Mouse (Mus musculus): ENCODE measurements around the gene Cldn13. TPM values are rescaled to one million over a fixed set of nuclear protein-coding genes. Genes with fewer than 3 reads are reported as not detected.

The Cldn13 gene
- polyA plus RNA-seq, 1 experiment from 2014 or later = 6.4 TPM

DNA sequence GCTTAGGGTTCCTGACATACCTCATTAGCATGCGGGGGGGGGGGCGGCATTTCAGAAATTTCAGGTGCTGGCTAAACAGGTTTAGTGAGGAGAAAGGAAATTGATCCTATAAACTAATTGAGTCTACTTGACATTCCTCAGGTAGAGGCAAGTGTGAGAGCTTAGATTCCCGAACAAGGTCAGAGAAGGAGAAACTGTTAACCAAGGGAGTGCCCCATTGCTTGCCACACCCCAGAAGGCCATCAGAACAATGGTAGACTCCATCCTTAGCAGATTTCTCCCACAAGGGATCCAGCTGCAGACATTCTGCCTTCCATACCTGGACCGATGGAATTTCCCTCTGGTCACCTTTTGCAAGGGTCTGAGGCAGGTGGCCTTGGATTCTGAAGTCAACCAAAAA is 11.4 kb upstream of the Cldn13 start:
- H3K4me2 ChIP-seq (ENCODE audit: low read depth, low read length) = no peak overlapping the region
- no peak for ATAC-seq
- no peak overlapping the region for H3K27ac ChIP-seq (ENCODE audit: low read length)
- no peak overlapping the region for H3K4me3 ChIP-seq (ENCODE audit: low read length)
- H3K36me3 ChIP-seq (ENCODE audit: control insufficient read depth, insufficient read depth, low read length) = no peaks in the 10 kb centered on the region
- 69% methylated on average over 4 of the region's 4 CpGs for WGBS
- H3K27me3 ChIP-seq (replicated peaks; ENCODE audit: control insufficient read depth, insufficient read depth, low read length) = no peaks in the 10 kb centered on the region
- H3K9me3 ChIP-seq (ENCODE audit: control insufficient read depth, low read length) = no peaks in the 10 kb centered on the region
- no peak overlapping the region for H3K9ac ChIP-seq (ENCODE audit: low read depth, low read length)
- no peaks in the 10 kb centered on the region for H3K4me1 ChIP-seq (ENCODE audit: control insufficient read depth, insufficient read depth, low read length)

- WGBS = 63% methylated on average over 6 of the region's 6 CpGs
- no peak overlapping the region for H3K9ac ChIP-seq (ENCODE audit: low read depth, low read length)
- H3K27ac ChIP-seq (ENCODE audit: low read length) = no peak overlapping the region
- H3K4me2 ChIP-seq (ENCODE audit: low read depth, low read length) = no peak overlapping the region
- no peaks in the 10 kb centered on the region for H3K9me3 ChIP-seq (ENCODE audit: control insufficient read depth, low read length)
- H3K27me3 ChIP-seq (replicated peaks; ENCODE audit: control insufficient read depth, insufficient read depth, low read length) = no peaks in the 10 kb centered on the region
- no peaks in the 10 kb centered on the region for H3K36me3 ChIP-seq (ENCODE audit: control insufficient read depth, insufficient read depth, low read length)
- no peak for ATAC-seq
- H3K4me1 ChIP-seq (ENCODE audit: control insufficient read depth, insufficient read depth, low read length) = no peaks in the 10 kb centered on the region
- H3K4me3 ChIP-seq (ENCODE audit: low read length) = no peak overlapping the region
These were observed 7.8 kb upstream of the Cldn13 start for GRCm38 (mm10) chr5:134923141-134923540.

DNA sequence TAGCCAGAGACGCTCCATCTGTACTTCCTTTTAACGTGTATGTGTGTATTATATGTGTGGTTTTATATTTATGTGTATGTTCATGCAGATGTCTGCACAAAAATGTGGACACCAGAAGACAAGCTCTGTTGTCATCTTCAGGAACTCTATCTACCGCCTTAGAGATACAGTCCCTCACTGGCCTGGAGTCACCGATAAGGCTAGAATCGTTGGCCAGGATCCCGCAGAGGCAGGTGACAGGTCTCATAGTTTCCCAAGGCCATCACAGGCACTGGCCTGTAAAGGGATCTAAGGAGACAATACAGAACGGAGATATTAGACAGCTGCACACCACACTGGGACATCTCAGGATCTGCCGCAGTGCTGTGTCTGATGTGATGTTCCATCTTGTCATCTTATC is 5.8 kb upstream of the Cldn13 start:
- 87% methylated on average over 8 of the region's 8 CpGs for WGBS

DNA sequence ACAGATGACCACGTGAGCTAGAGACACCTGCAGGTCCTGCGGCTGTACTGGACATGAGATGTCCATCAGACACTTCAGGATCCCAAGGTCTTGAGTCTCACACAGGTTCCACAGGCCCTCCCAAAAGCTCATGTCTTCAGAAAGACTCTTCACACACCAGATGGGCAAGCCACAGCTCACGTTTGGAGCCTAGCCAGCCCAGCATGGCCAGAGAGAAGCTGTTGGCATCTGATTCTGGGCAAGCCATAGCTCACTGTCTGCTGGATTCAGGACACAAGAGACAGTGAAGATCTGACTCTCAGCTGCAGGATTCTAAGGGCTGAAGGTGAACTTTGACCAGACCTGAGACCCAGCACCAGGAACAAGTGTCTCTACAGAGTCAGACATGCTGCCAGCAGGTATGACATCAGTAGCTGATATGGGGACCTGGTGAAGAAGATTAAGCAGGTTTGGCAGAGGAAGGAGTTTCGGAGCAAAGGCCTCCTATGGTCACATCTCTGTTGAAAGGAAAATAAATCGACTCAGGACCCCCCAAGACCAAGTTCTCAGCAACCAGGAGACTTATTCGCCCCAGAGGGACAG is 4.9 kb upstream of the Cldn13 start:
- Histone ChIP-seq H3K9ac (ENCODE audit: low read depth, low read length) (no peak overlapping the region), H3K4me1 (ENCODE audit: control insufficient read depth, insufficient read depth, low read length) (no peaks in the 10 kb centered on the region), H3K27ac (ENCODE audit: low read length) (no peak overlapping the region), H3K9me3 (ENCODE audit: control insufficient read depth, low read length) (no peaks in the 10 kb centered on the region), H3K36me3 (ENCODE audit: control insufficient read depth, insufficient read depth, low read length) (no peaks in the 10 kb centered on the region), H3K27me3 (replicated peaks; ENCODE audit: control insufficient read depth, insufficient read depth, low read length) (no peaks in the 10 kb centered on the region), H3K4me3 (ENCODE audit: low read length) (no peak overlapping the region), H3K4me2 (ENCODE audit: low read depth, low read length) (no peak overlapping the region)
- no peak for ATAC-seq
- WGBS = 75% methylated on average over 6 of the region's 6 CpGs

More for the DNA sequence above, 5.8 kb upstream of the Cldn13 start:
- no peaks in the 10 kb centered on the region for H3K4me1 ChIP-seq (ENCODE audit: control insufficient read depth, insufficient read depth, low read length)
- H3K36me3 ChIP-seq (ENCODE audit: control insufficient read depth, insufficient read depth, low read length) = no peaks in the 10 kb centered on the region
- no peak for ATAC-seq
- H3K4me2 ChIP-seq (ENCODE audit: low read depth, low read length) = no peak overlapping the region
- H3K4me3 ChIP-seq (ENCODE audit: low read length) = no peak overlapping the region
- no peaks in the 10 kb centered on the region for H3K27me3 ChIP-seq (replicated peaks; ENCODE audit: control insufficient read depth, insufficient read depth, low read length)
- H3K9ac ChIP-seq (ENCODE audit: low read depth, low read length) = no peak overlapping the region
- no peak overlapping the region for H3K27ac ChIP-seq (ENCODE audit: low read length)
- no peaks in the 10 kb centered on the region for H3K9me3 ChIP-seq (ENCODE audit: control insufficient read depth, low read length)

DNA sequence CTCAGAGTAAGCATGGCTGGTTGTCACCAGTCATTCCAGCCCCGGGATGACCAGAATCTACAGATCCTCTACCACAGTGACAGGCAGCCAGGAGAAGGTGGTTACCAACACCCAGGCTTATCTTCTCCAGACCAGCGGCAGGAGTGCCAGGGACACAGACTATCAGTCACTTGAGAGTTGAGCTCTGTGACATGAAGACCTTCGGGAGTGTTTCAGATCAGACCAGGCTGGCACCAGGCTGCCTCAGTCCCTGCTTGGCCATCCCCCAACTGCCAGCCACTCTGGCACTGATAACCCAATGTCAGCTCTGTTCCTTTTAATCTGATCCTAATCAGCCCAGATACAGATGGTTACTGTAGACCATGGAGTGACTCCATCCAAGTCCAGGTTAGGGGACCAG is 3.8 kb upstream of the Cldn13 start:
- H3K9ac ChIP-seq (ENCODE audit: low read depth, low read length) = no peak overlapping the region
- no peaks in the 10 kb centered on the region for H3K9me3 ChIP-seq (ENCODE audit: control insufficient read depth, low read length)
- no peak overlapping the region for H3K4me2 ChIP-seq (ENCODE audit: low read depth, low read length)
- no peaks in the 10 kb centered on the region for H3K36me3 ChIP-seq (ENCODE audit: control insufficient read depth, insufficient read depth, low read length)
- H3K4me3 ChIP-seq (ENCODE audit: low read length) = no peak overlapping the region
- 97% methylated on average over 3 of the region's 3 CpGs for WGBS
- ATAC-seq = peak; percentile 71
- no peaks in the 10 kb centered on the region for H3K27me3 ChIP-seq (replicated peaks; ENCODE audit: control insufficient read depth, insufficient read depth, low read length)
- no peaks in the 10 kb centered on the region for H3K4me1 ChIP-seq (ENCODE audit: control insufficient read depth, insufficient read depth, low read length)
- H3K27ac ChIP-seq (ENCODE audit: low read length) = no peak overlapping the region

GRCm38 (mm10) chr5:134918071-134918832 is 2.9 kb upstream of the Cldn13 start:
- Histone ChIP-seq H3K9ac (ENCODE audit: low read depth, low read length) (no peak overlapping the region), H3K36me3 (ENCODE audit: control insufficient read depth, insufficient read depth, low read length) (no peaks in the 10 kb centered on the region), H3K4me3 (ENCODE audit: low read length) (no peak overlapping the region), H3K27me3 (replicated peaks; ENCODE audit: control insufficient read depth, insufficient read depth, low read length) (no peaks in the 10 kb centered on the region), H3K27ac (ENCODE audit: low read length) (no peak overlapping the region), H3K4me2 (ENCODE audit: low read depth, low read length) (no peak overlapping the region), H3K9me3 (ENCODE audit: control insufficient read depth, low read length) (no peaks in the 10 kb centered on the region), H3K4me1 (ENCODE audit: control insufficient read depth, insufficient read depth, low read length) (no peaks in the 10 kb centered on the region)
- WGBS = 49% methylated on average over 16 of the region's 16 CpGs
- peak; percentile 31 for ATAC-seq

- no peak for ATAC-seq
- H3K27ac ChIP-seq (ENCODE audit: low read length) = no peak overlapping the region
- H3K4me1 ChIP-seq (ENCODE audit: control insufficient read depth, insufficient read depth, low read length) = no peaks in the 10 kb centered on the region
- no peak overlapping the region for H3K4me2 ChIP-seq (ENCODE audit: low read depth, low read length)
- no peaks in the 10 kb centered on the region for H3K9me3 ChIP-seq (ENCODE audit: control insufficient read depth, low read length)
- no peaks in the 10 kb centered on the region for H3K36me3 ChIP-seq (ENCODE audit: control insufficient read depth, insufficient read depth, low read length)
- H3K4me3 ChIP-seq (ENCODE audit: low read length) = no peak overlapping the region
- no peak overlapping the region for H3K9ac ChIP-seq (ENCODE audit: low read depth, low read length)
- no peaks in the 10 kb centered on the region for H3K27me3 ChIP-seq (replicated peaks; ENCODE audit: control insufficient read depth, insufficient read depth, low read length)
- WGBS = 77% methylated on average over 8 of the region's 8 CpGs
These were observed 816 bp downstream of the Cldn13 start for GRCm38 (mm10) chr5:134914510-134914909.

GRCm38 (mm10) chr5:134913753-134914152 is 1.6 kb downstream of the Cldn13 start:
- Histone ChIP-seq H3K27me3 (replicated peaks; ENCODE audit: control insufficient read depth, insufficient read depth, low read length) (no peaks in the 10 kb centered on the region), H3K36me3 (ENCODE audit: control insufficient read depth, insufficient read depth, low read length) (no peaks in the 10 kb centered on the region), H3K4me3 (ENCODE audit: low read length) (no peak overlapping the region), H3K4me2 (ENCODE audit: low read depth, low read length) (no peak overlapping the region), H3K4me1 (ENCODE audit: control insufficient read depth, insufficient read depth, low read length) (no peaks in the 10 kb centered on the region), H3K27ac (ENCODE audit: low read length) (no peak overlapping the region), H3K9me3 (ENCODE audit: control insufficient read depth, low read length) (no peaks in the 10 kb centered on the region), H3K9ac (ENCODE audit: low read depth, low read length) (no peak overlapping the region)
- 81% methylated on average over 4 of the region's 4 CpGs for WGBS
- ATAC-seq = peak; percentile 65

DNA sequence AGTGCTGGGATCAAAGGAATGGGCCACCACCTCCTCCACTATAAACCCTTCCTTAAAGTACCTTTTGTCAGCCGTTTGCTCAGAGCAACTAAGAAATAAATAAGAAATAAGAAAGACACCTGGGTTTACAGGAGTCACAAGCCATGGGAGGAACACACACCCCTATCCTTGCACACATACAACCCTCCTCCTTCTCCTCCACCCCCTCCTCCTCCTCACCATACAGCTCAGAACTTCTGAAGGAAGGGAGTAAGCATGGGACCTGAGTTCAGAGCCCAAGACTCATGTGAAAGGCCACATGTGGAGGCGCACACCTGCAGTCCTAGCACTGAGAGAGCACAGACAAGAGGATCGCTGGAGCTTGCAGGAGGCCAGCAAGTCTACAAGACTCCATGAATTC is 2.0 kb downstream of the Cldn13 start:
- ATAC-seq = no peak
- H3K4me3 ChIP-seq (ENCODE audit: low read length) = no peak overlapping the region
- WGBS = 78% methylated on average over 3 of the region's 3 CpGs
- H3K9ac ChIP-seq (ENCODE audit: low read depth, low read length) = no peak overlapping the region
- no peaks in the 10 kb centered on the region for H3K9me3 ChIP-seq (ENCODE audit: control insufficient read depth, low read length)
- H3K27ac ChIP-seq (ENCODE audit: low read length) = no peak overlapping the region
- H3K27me3 ChIP-seq (replicated peaks; ENCODE audit: control insufficient read depth, insufficient read depth, low read length) = no peaks in the 10 kb centered on the region
- H3K4me2 ChIP-seq (ENCODE audit: low read depth, low read length) = no peak overlapping the region
- no peaks in the 10 kb centered on the region for H3K4me1 ChIP-seq (ENCODE audit: control insufficient read depth, insufficient read depth, low read length)
- H3K36me3 ChIP-seq (ENCODE audit: control insufficient read depth, insufficient read depth, low read length) = no peaks in the 10 kb centered on the region

Data from intestine, embryonic 16.5 days (tissue).